Mouse (Mus musculus) kidney, postnatal 36 days (tissue): ENCODE data around the gene Grem1.

ENCODE experiments used
- DNase-seq, 2 experiments: peaks; one replicate each; pipeline ENCODE4 v3.0.0; 2021 to 2022; ENCODE audit warnings: mixed read lengths in 2 of 2

The Grem1 gene

DNA sequence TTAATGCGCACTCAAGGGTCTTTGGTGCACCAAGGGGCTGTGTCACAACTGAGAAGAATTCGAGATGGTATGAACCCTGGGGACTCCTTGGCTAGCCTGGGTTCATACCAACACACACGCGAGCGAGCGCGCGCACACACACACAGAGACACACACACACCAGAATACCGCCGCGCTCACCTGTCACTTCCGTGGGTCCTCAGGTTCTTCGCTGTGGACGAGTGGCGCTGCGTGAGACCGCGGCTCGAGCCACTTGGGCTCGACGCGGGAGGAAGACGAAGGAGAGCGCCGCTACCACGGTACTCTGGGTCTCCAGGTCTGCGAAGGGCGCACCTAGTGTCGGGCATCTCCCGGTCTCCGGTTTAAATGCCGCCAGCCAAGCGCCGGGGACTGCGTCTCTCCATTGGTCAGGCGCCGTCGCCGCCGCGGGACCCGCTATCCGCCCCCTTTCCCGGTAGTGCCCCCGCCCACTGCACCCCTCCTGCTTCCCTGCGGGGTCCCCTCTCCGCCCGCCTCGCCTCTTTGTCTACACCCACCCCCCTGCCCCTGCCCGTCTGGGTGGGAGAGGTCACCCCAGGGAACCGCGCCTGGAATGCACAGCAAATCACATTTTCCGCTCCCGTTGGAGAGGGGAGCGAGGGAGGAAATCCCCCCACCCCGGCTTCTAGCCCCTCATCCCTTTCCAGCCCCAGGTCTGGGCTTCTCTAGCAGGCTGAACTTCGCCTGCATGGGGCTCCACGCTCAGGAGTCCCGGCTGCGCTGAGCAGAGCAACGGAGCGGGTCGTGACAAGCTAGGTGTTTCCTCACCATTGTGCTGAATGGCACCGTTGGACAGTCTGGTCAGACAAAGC lies at the start of gene Grem1:
Grem1 (minus strand) TSS at position 336 of the 851 bp plus-strand sequence.
- peak in 1 of 2 experiments; percentile 8 for DNase-seq

- DNase-seq = peak; percentile 37 to 89
Measured at GRCm38 (mm10) chr2:113807640-113808039, 49.2 kb upstream of the Grem1 start.

GRCm38 (mm10) chr2:113806851-113807577 lies 48.6 kb upstream of the Grem1 start:
- no peak for DNase-seq

DNA sequence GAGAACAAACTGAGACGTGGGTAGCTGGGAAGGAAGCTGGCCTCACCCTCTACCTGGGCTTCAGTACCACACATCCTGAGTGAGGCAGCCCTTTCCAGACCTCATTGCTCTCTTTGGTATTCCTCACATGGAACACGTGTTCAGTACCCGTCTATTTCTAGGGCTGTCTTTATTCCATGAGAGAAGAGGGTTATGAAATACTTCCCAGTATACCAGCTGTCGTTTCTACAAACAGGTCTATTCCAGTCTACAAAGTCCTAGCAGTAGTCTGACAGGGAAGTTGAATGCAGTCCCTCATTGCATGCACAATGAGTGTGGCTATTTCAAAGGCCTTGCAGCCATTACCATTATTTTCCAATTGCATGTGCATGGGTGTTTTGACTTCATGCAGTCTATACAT lies 47.3 kb upstream of the Grem1 start:
- DNase-seq = no peak

DNA sequence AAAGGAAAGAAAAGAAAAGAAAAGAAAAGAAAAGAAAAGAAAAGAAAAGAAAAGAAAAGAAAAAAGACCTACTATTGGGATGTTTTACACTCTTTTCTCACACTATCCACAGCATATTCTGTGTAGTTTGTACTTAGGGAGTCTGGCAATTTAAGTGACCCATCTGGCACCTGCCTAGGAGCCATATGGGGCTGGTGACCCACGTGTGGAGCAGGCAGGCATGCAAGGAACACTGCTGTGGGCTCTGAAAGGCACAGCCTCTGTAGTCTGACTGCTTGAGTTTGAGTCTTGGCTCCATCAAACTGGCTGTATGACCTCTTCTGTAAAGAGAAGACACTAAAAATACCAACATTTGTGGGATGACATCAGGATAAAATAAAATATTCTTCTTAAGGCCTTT lies 45.3 kb upstream of the Grem1 start:
- DNase-seq = no peak

DNA sequence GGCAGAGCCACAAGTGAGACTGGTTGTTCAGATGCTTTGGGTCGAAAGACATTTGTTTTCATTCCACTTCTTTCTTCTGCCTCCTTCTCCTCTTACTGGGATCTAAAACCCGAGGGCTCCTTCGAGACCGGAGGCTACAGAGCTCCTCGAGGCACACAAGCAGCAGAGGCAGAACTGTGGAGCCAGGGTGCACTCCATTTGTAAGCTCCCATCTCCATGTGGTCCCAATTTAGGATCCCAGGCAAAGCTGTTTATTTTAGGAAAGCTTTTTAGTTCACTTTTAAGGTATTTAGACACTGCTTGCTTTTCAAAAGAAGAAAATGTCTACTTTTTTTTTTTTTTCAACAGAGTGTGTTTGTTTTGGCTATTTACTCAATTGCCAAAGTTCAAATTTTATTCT lies 42.4 kb upstream of the Grem1 start:
- no peak for DNase-seq

- DNase-seq = no peak
Measured at GRCm38 (mm10) chr2:113798605-113799004, 40.2 kb upstream of the Grem1 start.

DNA sequence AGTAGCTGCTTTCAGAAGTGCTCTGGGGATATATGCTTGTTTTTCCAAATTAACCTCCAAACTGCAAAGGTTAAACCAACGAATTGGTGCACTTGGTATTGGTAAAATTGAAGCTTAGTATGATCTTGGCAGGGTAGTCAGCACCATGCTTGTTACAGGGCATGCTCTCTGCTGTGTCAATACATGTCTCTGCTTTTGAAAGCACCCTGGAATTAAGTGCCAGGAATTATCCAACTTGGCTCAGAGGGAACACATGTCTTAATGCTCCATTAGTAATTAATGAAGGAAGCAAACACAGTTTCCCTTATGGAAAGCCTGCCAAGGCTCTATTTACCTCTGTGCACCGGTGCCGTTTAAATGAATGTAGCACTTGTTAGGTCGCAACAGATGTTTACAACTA lies 36.7 kb upstream of the Grem1 start:
- no peak for DNase-seq

DNA sequence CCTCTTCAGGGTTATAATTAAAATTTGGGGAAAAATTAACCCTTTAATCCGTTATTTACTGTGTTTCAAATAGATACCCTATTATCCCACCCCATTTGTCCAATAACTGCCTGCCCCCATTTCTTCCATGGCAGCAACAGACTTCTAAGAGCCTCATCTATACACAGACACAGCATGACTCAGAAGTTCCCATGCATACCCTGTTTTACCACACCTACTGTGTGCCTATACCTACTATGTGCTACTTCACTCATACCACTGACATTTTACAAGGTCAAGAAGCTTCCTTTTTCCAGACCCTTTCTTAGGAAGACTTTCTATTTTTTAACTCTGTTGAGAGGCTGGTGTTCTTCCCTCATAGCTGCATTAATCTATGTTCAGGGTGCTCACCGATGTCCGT lies 35.1 kb upstream of the Grem1 start:
- DNase-seq = no peak

- DNase-seq = no peak
Measured at GRCm38 (mm10) chr2:113788821-113789387, 30.5 kb upstream of the Grem1 start.

DNA sequence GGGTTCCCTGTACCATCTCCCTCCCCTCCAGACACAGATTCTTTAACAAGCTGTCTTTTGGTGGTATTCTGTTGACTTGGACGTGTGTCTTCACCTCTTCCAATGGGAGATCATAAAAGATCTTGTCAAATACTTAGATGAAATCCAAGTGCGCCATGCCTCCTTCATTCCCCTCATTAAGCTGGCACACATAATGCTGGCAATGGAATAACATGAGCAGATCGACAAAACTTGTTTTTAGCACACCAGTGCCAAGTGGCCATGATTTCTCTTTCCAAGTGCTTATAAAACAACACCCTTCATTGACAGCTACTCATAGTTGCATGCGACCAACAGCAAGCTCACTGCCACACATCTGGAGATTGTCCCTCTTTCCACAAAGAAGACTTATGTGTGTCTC lies 29.4 kb upstream of the Grem1 start:
- no peak for DNase-seq

GRCm38 (mm10) chr2:113784851-113785250 lies 26.4 kb upstream of the Grem1 start:
- DNase-seq = no peak

DNA sequence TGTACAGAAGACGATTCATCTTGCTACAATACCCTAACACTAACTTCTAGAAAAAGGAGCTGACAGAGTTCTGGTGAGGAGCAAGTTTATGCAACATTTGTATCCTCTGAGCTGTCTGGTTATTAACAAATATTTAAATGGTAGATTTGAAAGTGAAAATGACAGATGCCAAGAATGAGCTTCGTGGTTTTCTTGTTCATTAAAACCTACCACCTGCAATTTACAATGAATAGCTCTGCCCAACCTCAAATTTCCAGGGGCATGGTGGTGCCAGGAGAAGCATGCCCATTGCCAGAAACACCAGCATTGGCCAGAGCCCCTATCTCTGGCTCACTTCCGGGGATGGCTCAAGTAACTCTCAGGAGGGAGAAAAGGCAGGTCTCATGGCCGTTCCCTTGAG lies 23.1 kb upstream of the Grem1 start:
- no peak for DNase-seq

DNA sequence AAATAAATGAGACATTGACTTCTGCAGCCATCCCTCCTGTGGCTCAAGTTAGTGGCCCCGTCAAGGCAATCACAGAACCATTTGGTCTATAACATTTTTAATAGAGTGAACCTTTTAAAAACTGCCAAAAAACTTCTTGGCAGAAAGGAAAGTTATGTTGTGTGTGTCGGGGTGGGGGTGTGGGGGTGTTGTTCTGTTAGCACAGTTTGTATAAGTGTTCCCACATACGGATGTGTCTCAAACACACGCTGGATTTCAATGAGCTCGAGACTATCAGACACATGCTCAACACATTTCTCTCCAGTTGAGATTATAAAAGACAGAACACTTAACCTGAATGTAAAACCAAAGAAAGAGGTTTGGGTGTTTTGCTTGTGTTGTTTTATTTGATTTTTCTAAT lies 22.7 kb upstream of the Grem1 start:
- no peak for DNase-seq

DNA sequence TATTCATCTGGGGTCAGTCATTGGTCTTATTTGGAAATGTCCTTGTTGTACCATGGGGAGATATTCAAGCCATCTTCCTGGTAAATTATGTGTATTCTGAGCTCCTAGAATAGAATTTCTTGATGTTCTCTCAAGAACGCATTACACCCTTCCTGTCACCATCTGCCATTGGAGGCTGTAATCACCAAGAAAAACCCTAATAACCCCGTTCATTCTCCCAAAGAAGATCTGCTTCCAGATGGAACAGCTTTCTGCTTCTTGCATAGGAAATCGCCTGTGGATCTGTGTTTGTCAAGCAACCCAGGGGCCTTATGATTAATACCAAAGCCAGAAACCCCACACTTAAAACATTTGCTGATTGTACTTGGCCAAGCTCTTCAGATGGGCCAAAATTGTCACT lies 20.9 kb upstream of the Grem1 start:
- no peak for DNase-seq

DNA sequence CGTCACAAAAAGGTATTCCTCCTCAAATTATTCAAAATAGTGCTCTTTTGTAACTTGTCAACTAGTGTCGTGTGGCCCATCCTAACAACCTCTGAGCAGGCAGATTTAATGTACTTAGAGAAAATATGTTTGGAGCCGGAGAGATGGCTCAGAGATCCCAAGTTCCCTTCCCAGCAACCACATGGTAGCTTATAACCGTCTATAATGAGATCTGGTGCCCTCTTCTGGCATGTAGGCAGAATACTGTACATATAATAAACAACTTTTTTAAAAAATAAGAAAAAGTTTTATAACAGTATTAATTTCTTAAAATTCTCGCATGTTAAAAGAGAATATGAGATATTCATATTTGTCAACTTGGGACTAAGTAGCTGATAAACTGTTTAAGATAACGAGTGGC lies 19.6 kb upstream of the Grem1 start:
- no peak for DNase-seq

- DNase-seq = no peak
Measured at GRCm38 (mm10) chr2:113776297-113776696, 17.9 kb upstream of the Grem1 start.

DNA sequence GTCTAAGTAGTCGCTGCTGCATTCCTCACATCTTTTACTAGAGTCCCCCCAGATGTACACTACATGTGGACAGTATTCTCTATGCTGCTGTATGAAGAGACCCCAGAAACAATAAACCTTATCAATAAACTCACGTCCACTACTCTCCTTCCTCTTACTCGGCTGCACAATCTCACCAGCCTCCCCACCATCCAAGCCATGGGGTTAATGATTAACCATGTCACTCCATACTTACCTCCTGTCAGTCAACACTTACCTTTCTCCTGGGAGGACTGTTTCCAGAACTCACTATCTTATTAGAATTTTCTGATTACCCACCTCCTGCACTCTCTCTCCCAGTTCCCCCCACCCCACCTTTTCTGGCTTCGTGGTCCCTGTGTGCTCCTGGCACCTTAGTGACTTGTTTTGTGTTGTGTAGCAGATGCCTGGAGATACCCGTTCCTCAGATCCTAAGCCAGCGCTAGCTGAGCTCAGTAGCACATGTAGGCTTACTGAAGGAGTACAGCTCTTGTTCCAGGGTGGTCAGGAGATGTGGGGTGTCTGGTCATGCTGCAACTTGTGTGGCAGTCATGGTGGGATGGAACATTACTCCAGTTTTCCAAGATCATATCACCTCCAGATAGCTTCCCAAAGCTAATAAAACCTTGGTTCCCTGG lies 15.8 kb upstream of the Grem1 start:
- DNase-seq = peak; percentile 5 to 20

GRCm38 (mm10) chr2:113768541-113769303 lies 10.3 kb upstream of the Grem1 start:
- DNase-seq = no peak

DNA sequence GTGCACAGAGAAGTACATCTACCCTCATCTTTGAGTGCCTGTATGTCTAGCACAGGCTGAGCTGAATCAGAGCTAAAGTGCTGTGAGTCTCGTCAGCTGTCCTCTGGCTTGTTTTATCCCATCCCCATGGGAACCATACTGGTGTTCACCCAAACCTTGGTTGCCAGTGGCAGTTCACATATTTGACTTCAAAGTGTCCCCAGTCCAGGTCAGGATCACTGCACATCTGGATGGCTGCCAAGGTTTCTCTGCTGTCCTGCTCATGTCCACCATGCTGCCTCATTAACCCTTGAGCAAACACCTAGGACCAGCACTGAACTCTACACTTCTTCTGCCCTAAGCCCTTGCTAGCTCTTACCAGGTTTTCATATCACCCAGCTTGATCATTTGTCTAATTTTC lies 7.4 kb upstream of the Grem1 start:
- peak; percentile 33 to 56 for DNase-seq

GRCm38 (mm10) chr2:113764968-113765367 lies 6.5 kb upstream of the Grem1 start:
- no peak for DNase-seq

- peak in 1 of 2 experiments; percentile 36 for DNase-seq
Measured at GRCm38 (mm10) chr2:113757525-113758310, 728 bp downstream of the Grem1 start.
